Mouse (Mus musculus) kidney, postnatal 25 days (tissue): ENCODE results near the gene Gas2l1.
A peak's percentile ranks its signal among the peaks of the same experiment; 100 is the strongest.

ENCODE experiments used
- DNase-seq, 2 experiments: peaks; one replicate each; pipeline ENCODE4 v3.0.0; 2021; ENCODE audit warnings: mixed read lengths in 2 of 2

Gene Gas2l1

DNA sequence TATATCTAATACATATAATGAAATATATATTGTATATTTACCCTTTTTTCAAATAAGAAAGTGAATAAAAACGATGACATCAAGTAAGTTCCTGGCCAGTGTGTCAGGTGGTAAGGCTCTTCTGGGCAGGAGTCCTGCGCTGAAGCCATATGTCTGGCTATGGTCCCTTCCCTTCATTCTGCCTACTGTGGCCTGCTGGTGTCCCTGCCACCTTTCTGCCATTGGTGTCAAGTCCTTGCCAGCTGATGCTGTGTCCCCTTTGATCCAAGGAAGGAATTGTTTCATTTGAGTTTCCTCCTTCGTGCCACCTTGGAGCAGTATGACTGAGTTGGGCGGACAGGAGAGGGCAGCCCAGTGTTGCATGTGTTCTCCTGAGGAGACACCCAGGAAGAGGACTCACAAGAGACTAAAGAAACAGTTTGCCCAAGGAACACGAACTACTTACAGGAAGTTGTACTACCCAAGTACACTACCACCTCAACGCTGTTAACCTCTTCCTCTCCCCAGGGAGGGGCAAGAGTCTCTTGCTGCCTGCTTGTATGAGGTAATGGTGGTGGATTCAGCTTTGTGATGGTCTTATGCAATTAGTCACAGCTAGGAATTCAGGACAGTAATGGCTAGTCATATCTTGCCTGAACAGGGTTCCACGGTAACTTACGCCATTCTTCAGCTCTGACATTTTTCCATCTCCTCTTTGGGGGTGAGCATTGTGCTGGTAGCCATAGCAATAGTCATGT lies 22.3 kb downstream of the Gas2l1 start:
- DNase-seq: no peak

DNA sequence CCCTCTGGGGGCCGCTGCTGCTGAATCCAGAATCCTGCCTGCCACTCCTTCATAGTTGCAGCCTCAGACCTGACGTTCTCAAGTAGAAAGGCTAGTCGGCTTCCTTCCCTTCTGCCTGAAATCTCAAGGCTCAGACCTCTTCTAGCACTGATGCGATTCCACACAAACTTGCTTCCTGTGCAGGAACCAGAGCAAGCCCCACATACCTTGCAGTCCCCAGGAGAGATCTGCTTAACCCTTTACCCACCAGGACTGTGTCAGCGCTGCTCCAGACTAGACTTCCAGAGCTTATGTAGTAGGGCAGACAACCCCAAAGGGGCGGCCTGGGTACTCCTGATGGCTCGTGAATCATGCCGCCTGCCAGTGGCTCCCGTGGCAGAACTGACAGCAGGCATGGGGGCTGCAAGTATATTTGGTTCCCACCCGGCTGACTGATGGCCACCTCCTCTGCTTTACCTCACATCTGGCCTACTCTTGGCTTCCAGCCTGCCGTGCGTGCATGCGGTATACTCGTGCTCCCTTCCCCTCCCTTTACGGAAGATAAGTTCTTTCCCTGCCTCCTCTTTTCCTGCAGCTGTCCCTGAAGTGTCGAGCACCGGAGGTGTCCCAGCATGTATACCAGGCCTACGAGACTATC lies 23.9 kb downstream of the Gas2l1 start:
- no peak for DNase-seq

DNA sequence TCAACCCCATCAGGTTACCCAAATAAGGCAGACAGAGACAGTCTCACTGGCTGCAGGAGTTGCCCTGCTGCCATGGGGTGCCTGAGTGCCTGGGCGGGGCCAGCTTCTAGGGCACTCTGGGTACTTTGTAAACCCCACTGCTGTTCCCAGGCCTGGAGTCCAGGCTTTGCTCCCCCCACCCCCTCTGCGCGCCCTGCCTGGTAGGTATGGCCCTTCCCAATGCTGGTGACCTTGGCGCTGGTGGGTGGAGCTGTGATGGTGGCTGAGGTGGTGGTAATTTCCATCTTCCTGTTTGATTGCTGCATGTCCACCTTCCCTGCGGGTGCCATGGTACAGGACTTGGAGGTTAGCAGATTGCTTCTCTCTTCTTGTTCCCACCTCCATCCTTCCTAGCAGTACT lies 24.5 kb downstream of the Gas2l1 start:
- no peak for DNase-seq

DNA sequence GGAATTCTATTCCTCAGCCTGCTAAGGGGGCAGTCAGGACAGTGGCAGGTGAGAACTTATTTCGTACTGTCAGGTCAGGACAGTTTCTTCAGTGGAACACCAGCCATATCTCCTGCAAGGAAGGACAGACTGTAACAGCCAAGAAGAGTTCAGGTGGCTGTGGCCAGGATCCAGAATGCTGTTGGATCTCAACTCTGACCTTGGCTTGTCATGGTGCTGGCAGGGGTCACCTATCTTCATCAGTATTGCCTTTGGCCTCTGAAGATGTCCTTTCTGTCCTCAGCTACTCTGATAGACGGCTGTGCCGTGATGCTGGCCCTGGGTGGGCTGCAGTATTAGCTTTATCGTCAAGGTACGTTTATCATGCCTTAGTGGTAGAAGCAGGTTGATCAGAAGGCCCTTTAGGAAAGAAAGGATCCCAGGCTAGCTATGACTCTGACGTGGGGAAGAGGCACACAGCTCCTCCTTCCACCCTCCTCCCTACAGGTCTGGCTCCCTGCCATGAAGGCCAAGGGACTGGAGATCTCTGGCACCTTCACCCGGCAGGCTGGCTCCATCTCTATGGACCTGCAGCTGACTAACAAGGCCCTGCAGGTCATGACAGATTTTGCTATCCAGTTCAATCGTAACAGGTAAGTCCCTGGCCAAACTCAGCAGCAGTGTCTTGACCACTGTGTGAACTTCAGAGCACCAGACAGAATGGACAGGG lies 27.8 kb downstream of the Gas2l1 start:
- peak; percentile 62 to 78 for DNase-seq

DNA sequence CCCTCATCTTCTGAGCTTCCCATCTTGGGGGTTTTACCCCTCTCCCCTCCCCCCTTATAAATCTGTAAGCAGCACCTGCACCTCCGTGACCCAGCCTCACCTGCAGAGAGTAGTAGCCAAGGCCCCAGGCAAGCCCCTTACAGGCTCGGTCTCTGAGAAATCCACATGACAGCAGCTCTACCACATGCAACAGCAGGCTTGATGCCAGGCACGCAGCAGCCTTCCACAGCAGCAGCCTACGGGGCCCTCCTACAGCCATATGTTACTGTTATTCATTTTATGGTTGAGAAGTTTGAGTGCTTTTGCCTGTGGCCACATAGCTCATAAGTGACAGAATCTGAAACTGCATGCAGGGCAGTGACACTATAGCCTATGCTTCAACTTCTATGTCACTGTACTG lies 29.7 kb downstream of the Gas2l1 start:
- DNase-seq: no peak

DNA sequence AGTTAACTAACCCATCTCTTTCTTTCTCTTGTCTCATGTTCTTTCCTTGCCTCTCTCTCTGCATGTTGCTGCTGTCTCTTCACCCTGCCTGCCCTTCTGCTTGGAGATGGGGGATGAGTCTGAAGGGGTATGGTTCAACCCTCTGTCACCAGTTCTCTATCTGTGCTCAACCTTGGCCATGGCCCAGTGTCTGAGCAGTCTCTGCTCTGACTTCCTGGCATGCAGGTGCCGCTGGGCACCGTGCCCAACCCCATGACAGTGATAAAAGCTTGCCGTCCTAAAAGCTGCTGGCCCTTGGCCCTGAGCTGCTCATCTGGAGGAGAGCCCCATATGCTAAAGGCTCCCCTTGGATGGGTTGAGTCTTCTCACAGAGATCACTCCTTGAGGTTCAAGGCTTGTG lies 32.0 kb downstream of the Gas2l1 start:
- peak; percentile 67 to 75 for DNase-seq

DNA sequence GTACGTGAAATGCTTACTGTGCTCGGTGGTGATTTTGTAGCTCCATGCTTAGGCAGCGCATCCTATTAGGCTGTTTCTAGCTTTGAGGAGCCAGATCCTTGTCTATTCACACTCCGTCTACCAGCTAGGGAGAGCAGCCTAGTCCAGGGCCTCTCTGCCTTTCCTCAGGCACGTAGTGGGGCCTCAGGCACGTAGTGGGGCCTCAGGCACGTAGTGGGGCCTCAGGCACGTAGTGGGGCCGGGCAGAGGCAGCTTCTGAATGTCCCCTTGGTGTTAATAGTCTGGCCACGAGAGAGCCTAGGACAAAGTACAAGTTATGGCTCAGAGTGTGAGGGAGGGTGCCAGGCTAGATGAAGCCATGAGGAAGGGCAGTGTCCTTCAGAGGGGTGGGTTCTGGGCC lies 32.4 kb downstream of the Gas2l1 start:
- DNase-seq: no peak

DNA sequence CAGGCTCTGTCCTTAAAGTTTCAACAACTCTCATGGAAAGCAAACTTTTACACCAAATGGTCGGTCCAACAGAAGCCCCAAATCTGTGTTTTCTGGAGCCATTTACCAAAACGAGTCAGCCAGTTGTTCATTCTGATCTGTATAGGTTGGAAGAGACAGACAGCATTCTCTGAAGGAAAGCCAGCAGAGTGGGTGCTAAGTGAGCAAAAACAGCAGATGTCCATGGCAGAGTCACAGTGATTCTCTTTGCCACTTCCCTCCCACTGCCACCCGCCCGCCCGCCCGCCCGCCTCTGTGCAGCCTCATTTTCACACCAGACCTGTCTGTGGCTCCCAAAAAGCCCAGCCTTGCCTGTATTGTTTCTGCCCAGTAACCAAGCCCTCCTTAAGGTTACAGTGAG lies 36.9 kb downstream of the Gas2l1 start:
- no peak for DNase-seq

DNA sequence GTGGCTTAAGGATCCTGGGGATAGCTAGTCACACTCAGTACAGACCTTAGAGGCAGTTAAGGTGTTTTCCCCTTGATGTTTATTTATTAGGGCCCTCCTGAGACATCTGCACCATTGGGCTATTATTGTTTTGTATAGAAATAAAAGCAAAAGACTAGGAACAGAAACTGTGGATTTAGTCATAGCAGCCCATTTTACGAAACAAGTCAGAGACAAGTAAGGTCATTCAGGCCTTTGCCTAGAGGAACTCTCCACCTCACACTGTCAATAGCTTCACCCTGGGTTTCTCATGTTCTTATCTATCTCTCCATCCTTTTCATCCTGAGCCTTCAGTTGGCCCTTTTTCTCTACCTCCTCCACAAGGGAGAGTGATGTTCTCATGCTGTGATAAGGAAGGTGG lies 40.0 kb downstream of the Gas2l1 start:
- no peak for DNase-seq

DNA sequence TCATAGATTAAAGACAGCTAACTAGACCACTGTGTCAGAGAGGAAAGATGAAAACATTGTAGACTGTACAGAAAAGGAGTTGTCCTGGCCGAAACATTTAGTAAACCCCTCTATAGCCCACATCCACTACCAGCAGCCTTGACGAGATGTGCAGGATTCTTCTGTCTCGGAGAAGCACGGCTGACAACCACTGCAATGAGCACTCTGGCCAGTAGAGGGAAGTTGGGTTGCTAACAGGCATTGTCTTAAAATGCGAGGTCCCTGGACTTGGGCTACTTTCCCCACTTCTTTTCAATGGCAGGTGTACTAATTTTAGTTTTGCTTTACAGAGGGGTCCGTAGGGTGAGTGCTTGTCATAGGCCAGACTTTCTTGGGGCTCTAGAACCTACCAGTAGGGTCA lies 47.6 kb downstream of the Gas2l1 start:
- DNase-seq: peak in 1 of 2 experiments; percentile 24

DNA sequence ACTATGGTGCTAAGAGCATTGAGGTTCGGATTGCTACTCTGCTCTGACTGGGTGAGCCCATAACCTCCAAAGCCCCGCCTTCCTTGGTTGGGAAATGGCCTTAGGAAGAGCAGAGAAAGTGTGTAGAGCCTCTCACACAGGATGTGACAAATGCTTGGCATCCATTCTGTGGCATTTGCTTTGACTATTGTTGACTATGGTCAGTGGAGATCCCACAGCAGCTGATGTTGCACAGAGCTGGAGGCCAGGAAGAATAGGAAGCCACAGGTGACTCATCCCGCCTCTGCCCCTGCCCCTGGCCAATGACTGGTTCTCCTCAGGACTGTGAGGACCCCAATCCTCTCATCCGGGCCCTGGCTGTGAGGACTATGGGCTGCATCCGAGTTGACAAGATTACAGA lies 48.8 kb downstream of the Gas2l1 start:
- DNase-seq: no peak

DNA sequence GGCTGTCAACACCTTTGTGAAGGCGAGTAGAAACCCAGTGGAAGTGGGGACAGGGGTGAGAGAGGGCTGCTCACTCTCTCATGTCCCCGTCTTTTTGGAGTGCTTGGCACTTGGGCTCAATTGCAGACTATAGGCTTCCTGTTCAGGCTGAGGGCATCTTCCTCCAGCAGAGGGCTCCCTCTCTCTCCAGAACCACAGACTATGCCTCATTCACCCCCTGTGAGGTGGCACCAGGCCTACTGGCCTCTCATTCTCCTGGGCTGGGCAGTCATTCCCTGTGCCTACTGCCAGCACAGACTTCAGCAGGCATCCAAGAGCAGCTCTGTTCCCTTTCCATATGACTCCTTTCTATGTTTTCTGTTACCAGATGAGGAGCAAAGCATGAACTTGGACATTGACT lies 49.4 kb downstream of the Gas2l1 start:
- peak; percentile 71 to 76 for DNase-seq

DNA sequence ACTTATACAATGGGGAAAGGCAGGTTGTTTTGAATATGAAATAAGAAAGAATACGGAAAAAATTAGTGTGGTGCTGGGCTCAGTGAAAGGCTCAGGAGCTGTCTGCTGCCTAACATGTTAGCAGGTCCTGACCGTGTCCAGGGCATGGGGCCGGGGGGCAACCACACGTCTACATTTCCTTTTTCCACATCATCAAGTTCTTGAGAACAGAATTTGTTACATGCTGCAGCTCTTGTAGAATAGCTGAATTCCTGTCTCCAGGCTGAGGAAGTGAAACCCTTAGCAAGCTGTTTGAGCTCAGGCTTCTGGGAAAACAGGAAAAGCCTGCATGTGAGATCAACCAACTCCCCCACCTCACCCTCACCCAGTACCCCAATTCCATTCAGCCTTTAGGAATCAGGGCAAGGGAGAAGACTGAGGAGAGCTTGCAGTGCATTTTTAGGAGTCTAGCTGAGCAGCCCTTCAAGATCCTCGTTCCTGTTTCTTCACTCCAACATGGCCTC lies 52.9 kb downstream of the Gas2l1 start:
- DNase-seq: no peak

DNA sequence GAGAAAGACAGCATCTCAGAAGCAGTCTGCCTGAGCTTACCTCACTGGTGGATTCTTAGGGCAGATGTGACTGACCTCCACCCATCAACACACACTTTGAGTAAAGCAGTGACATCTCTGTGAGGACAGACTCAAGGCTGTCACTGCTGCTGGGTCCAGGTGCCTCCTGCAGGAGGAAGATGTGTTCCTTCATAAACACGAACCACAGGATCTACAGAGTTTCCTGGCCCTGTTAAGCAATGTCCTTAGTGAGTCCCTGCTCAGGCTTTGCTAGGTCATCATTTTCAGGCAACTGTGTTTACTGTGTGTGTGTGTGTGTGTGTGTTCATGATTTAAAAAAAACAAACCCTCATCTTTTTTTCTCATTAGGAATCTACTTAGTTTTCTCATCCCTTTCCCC lies 53.6 kb downstream of the Gas2l1 start:
- no peak for DNase-seq

DNA sequence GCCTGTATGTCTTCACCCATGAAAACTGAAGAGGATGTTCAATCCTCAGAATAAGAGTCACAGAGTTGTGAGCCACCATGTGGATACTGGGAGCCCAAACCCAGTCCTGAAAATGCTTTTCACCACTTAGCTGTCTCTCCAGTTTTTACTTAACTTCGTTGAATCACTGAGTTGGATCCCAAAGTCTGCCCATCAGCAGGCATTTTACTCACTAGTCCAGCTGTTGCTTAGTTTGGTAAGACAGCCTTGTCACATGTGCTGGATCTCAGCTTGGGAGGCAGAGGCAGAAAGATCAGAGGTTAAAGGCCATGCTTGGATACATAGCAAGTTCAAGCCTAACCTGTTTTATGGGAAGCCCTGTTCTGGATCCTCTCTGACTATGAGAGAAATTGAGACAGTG lies 54.9 kb downstream of the Gas2l1 start:
- no peak for DNase-seq

DNA sequence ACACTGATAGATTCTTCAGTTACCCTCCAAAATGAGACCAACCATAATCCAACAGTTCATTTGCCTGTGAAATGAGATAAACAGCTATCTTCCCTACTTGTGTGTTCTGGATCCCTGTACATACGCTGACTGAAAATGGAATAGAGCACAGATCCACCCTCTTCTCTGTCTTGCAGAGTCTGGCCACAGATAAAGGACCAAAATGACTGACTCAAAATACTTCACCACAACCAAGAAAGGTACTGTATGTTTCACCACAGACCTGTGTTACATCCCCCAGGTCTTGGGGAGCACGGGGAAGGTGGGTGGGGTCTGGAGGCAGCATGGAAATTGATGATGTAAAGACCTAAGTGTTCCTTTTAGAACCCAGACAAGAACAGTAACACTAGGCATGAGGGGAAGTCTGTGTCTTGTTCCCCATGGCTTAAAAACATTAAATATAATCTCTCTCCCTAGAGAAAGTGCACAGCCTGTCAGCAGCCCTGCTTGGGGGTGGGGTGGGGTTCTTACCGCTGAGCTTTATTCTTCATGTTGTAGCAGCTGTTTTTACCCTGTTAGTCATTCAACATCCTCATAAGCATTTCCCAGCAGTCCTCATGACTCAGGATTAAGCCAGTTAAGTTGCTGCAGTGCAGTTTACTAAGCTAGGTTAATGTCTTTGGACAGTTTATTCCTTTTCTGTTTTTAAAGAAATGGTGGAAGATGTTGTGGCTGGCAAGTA lies 55.6 kb downstream of the Gas2l1 start:
- no peak for DNase-seq

DNA sequence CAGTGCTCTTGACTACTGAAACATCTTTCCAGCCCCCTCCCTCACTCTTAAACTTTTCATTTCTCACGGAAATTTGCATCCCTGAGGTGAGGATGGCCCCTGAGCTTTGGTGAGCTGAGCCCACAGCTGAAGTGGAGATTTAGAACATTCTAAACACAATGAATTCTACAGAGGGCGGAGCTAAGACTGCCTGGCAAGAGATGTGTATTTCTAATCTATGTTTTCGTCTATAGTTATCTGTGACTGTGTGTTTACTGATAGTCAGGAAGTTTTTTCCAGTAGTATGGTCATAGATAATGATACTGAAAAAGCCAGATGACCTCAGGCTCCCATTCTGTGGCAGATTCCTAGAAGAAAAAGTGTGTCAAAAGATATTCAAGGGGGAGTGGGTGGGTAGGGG lies 56.3 kb downstream of the Gas2l1 start:
- DNase-seq: no peak

DNA sequence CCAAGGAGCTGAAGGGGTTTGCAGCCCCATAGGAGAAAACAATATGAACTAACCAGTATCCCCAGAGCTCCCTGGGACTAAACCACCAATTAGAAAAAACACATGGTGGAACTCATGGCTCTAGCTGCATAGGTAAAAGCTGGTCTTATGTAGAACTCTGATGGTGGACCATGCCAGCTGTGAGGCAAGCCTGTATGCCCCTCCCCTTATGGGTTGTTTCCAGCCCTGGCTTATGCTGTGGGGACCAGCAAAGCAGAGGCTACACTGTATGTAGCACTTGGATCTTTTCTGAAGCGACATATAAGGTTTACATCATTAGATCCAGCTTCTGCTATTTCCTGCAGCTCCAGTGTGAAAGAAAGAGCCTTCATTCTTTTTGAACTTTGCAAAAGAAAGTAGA lies 57.9 kb downstream of the Gas2l1 start:
- no peak for DNase-seq

DNA sequence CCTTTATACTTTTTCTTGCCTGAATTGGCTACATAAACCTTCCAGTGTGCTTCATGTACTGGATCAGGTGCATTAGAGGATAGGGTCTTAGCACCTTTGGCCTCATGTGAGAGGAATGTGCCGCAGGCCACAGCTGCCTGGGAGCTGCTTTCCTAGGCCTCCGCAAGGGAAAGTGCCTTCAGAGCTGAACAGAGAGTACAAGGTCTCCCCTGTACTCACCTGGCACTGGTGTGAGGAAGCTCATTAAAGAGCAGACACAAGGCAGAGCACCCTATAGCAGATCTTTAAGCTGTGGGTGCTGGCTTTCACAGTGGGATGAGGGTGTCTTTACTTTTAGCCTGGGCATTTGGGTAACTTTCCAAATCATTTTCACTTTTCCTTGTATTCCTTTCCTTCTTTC lies 59.6 kb downstream of the Gas2l1 start:
- no peak for DNase-seq
